Mouse (Mus musculus): ENCODE measurements around the gene Adam12.

The Adam12 gene

GRCm38 (mm10) chr7:134224741-134225612, 7.0 kb downstream of the Adam12 start:
- peak; percentile 45 to 79 for DNase-seq (ENCODE audit: low spot score in 2 of 2)

DNA sequence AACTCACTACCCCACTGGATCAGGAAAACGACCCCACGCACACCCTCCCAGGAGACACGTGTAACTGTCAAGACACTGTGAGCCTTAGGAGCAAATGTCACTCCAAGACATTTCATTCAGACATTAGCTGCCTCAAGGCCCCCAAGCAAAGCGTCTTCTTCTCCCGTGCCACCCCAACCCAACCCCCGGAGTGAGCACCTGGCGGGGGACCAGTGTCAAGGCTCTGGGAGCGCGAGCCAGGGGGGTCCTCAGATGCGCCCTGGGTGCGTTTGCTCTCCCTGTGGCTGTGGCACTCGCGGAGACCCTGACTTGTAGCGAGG, 7.6 kb downstream of the Adam12 start:
- no peak for DNase-seq (ENCODE audit: low spot score in 2 of 2)

- DNase-seq (ENCODE audit: low spot score in 2 of 2), result peak; percentile 81 to 82
These were observed 8.3 kb downstream of the Adam12 start for GRCm38 (mm10) chr7:134223444-134224161.

- DNase-seq (ENCODE audit: low spot score in 2 of 2), result peak in 1 of 2 experiments; percentile 30
These were observed 24.0 kb downstream of the Adam12 start for GRCm38 (mm10) chr7:134207956-134208355.

DNA sequence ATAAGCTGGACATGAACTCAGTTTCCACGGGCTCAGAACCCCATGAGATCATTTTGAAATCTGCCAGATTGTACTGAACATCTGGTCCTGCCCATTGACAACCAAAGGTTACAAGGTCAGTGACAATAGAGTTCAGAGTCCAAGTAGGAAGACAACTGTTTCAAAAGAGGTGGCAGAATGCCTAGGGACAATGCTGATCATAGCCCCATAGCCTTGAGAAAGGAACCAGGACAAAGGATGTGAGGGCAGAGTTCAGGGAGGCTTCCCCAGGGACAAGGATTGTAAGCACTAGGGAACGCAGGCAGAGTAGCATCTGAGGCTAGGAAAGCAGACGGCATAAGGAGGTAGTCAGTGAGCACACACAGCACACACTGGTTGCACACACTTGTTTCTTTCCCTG, 38.9 kb downstream of the Adam12 start:
- peak in 1 of 2 experiments; percentile 50 for DNase-seq (ENCODE audit: low spot score in 2 of 2)

DNA sequence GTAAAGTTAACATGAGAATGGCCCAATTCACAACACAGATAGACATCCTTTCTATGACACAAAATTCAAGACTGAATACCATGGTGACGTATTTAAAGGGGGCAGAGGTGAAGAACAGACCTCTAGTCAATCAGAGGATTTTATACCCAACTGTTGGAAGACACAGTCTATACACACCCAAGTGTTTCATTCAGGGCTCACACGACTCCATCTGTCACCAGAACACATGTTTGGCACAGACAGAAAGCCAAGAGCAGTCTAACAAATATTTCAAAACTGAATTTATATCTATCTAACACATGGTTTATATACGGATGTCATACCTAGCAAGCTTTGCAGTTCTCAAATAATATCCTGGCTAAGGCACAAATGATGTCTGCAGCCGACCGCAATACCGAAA, 41.8 kb downstream of the Adam12 start:
- DNase-seq (ENCODE audit: low spot score in 2 of 2), result no peak

DNA sequence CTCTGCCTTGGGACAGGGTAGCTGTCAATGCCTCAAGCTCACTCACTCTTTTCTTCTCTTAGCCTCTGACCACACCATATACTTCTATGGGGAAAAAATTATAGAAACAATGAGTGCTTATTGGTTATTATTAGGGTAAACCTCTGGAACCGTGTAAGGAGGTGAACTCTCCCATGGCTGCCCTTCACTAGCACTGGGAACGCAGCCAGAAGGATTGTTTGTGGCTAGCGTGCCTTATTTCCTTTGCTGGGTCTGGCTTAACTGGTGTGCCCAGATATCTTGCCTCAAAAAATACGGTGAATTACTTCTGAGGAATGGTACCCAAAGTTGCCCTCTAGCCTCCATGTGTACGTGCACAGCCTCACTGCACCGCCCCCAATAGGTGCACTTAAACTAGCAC, 43.4 kb downstream of the Adam12 start:
- DNase-seq (ENCODE audit: low spot score in 2 of 2), result peak in 1 of 2 experiments; percentile 48

DNA sequence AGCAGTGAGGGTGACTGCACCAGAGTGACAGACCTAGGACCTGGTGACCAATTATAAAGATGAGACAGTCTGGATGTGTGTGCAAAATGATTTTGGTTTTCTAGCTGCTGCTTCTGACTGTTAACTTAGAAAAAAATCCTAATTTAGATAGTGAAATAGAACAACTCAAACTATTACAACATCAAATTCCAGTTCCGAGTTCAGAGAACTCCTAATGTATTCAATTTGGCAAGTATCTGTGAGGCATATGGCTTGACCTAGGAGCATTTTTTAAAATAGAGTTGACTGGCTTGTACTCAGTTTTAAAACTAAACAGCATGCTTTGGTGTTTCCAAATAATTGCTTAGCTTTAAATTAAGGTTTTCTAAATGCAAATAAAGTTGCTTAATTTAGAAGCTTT, 44.0 kb downstream of the Adam12 start:
- no peak for DNase-seq (ENCODE audit: low spot score in 2 of 2)

- no peak for DNase-seq (ENCODE audit: low spot score in 2 of 2)
These were observed 45.4 kb downstream of the Adam12 start for GRCm38 (mm10) chr7:134186497-134186896.

DNA sequence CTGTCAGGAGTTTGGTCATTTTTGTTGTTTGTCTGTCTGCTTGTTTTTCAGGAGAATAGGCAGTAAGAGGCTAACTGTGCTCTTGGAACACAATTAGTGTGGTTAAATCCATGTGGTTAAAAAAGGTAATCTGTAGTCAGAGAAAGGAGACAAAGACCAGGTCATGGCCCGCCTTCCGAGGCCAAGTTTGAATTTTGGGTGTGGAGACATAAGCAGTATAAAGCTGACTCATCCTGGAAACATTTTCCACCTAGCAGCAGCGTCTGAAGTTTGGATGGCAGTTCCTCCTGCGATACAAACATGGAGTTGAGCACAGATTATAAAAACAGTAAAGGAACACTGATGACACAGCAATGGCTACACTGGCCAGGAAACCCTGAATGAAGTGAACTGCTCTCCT, 46.2 kb downstream of the Adam12 start:
- no peak for DNase-seq (ENCODE audit: low spot score in 2 of 2)

GRCm38 (mm10) chr7:134181717-134182116, 50.2 kb downstream of the Adam12 start:
- DNase-seq (ENCODE audit: low spot score in 2 of 2), result no peak

- no peak for DNase-seq (ENCODE audit: low spot score in 2 of 2)
These were observed 50.9 kb downstream of the Adam12 start for GRCm38 (mm10) chr7:134181056-134181455.

- peak in 1 of 2 experiments; percentile 12 for DNase-seq (ENCODE audit: low spot score in 2 of 2)
These were observed 54.9 kb downstream of the Adam12 start for GRCm38 (mm10) chr7:134177051-134177450.

GRCm38 (mm10) chr7:134175201-134175600, 56.7 kb downstream of the Adam12 start:
- DNase-seq (ENCODE audit: low spot score in 2 of 2), result no peak

- no peak for DNase-seq (ENCODE audit: low spot score in 2 of 2)
These were observed 58.4 kb downstream of the Adam12 start for GRCm38 (mm10) chr7:134173442-134174090.

GRCm38 (mm10) chr7:134170180-134170910, 61.6 kb downstream of the Adam12 start:
- DNase-seq (ENCODE audit: low spot score in 2 of 2), result no peak

DNA sequence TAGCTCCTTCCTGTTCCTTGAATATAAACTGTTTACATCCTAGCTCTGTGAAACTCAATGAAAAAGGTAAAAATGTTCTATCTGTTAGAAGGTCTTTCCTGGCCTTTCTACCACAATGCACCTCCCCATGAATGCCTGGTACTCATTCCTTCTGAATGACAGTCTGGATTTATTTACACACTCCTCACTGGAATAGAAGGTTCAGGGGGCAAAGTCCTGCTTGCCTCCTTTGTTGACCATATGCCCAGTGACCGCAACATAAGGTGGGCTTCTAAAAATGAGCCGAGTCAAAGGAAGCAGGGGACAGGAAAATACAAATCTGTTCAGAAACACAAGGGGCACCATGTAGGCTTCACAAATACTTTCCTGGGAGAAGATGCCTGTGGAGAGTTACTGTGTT, 62.2 kb downstream of the Adam12 start:
- no peak for DNase-seq (ENCODE audit: low spot score in 2 of 2)

DNA sequence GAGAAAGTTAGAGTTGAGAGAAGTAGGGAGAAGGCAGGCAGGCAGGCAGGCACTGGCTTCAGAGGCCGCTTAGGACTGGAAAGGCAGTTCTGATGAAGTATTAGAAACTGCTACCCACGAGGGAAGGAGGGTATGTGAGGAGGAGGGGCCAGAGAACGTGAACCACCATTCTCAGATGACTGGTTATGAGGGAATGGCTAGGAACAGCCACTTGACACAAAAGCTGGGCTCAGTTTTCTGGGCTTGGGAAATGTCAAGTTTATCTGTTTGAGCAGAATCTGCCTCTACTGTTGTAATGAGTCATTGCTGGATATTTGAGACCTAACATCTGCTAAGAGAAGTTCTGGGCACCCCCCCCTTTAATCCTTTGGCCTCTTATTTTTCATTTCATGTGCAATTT, 64.4 kb downstream of the Adam12 start:
- peak in 1 of 2 experiments; percentile 17 for DNase-seq (ENCODE audit: low spot score in 2 of 2)

- DNase-seq (ENCODE audit: low spot score in 2 of 2), result no peak
These were observed 68.2 kb downstream of the Adam12 start for GRCm38 (mm10) chr7:134163751-134164150.

GRCm38 (mm10) chr7:134162886-134163285, 69.1 kb downstream of the Adam12 start:
- no peak for DNase-seq (ENCODE audit: low spot score in 2 of 2)

DNA sequence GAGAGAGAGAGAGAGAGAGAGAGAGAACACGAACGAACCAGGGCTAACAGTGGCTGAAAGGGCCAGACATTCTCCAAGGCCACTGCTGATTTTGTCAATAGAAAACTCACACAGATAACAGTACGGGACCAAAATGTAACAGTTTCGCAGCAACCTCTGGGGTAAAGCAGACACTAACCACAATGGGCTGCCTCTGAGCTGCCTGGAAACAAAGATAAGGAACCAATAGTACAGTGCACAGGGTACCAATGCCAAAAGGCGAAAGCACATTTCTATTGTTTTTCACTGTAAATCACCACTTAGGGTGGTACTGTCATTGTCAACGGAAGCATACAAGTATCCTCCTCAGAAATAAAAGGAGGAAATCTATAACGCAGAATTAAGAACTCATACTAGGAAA, 72.3 kb downstream of the Adam12 start:
- DNase-seq (ENCODE audit: low spot score in 2 of 2), result no peak

DNA sequence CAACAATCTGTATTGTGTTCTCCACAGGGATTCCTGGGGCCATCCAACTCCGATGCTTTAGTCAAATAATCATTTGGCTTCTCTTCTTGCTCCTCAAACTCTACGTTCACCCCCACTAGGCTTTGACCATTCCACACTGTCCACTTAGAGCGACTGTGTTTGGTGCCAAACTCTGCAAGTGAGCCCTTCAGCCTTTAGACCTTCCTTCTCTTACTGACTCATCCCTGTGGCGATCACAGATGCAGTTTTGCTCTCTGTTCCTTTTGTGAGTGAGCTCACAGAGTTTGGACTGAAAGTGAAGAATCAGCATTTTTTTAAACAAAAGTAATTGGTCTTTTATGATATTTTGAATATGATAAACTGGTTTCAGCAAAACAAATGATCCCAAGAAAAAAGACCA, 80.6 kb downstream of the Adam12 start:
- DNase-seq (ENCODE audit: low spot score in 2 of 2), result peak in 1 of 2 experiments; percentile 23
